Mouse (Mus musculus) liver, embryonic 14.5 days (tissue): ENCODE data around the gene Dapk3.

ENCODE experiments used
- CTCF ChIP-seq: IDR thresholded peaks from 2 replicates; pipeline ENCODE4 v1.5.1; 2016; ENCODE audit warnings: antibody characterized with exemption, low read depth, control low read depth
- EP300 ChIP-seq: IDR thresholded peaks from 2 replicates; pipeline ENCODE4 v1.6.1; 2016; ENCODE audit warnings: antibody characterized with exemption, low read depth

- TF ChIP-seq CTCF (no peak), EP300 (no peak)
Observed at GRCm38 (mm10) chr10:81145307-81145706, 37.5 kb upstream of the Dapk3 start.
